Mouse (Mus musculus) frontal cortex, adult (tissue): ENCODE results near the gene Wdr24.

Experiments
- ATAC-seq: cut with Nextera tagmentation; 2 replicates; pipeline ENCODE4 v1.9.2; 2017; ENCODE audit warnings: mild to moderate bottlenecking, moderate library complexity, mixed read lengths; ENCODE audit not compliant: low TSS enrichment

Gene Wdr24

DNA sequence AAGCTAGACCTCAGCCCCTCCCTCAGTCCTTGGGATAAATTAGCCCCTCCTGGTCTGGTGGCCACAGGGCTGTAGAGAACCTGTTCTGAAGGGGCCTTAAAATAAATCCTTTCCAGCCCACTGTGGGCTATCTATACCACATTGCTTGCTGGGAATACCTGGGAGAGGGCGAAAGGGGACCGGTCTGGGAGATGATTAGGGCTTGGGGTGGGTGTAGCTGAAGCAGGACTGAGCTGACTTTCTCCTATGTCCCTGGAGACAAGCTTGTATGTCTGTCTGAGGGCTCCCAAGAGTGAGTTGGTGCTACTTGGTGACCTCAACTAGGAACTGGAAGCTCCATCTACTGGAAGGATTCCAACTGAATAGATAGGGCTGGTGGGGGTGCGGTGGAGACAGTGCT is 53.6 kb downstream of the Wdr24 start:
- no peak for ATAC-seq

GRCm38 (mm10) chr17:25877741-25878610 is 54.5 kb downstream of the Wdr24 start:
- no peak for ATAC-seq
